Mouse (Mus musculus) CH12.LX (cell line): ENCODE measurements around the gene Cdk14. TPM values are rescaled to one million over a fixed set of nuclear protein-coding genes. Genes with fewer than 3 reads are reported as not detected.

Experiments used
- DNase-seq: peaks from one replicate; pipeline ENCODE4 v3.0.0-alpha.2; 2013; ENCODE audit errors: extremely low read depth
- H3K27ac ChIP-seq: 2 replicates; pipeline ENCODE4 v1.5.1; 2012; ENCODE audit warnings: low read depth, mild to moderate bottlenecking, control low read depth, moderate library complexity; ENCODE audit not compliant: insufficient read depth
- H3K27me3 ChIP-seq: replicated peaks from 2 replicates; pipeline ENCODE3; 2012; ENCODE audit warnings: inconsistent platforms
- H3K36me3 ChIP-seq, 2 experiments: replicated peaks in 1 of 2; 2 replicates each; pipeline versions ENCODE3 to v1.6.1; 2012; ENCODE audit warnings: inconsistent platforms in 1 of 2, low read length in 1 of 2, mild to moderate bottlenecking in 1 of 2, mixed read lengths in 1 of 2, moderate library complexity in 1 of 2; ENCODE audit not compliant: control insufficient read depth in 1 of 2, insufficient read depth in 1 of 2
- H3K4me1 ChIP-seq, 2 experiments: 2 replicates each; pipeline ENCODE4 v1.6.1; 2012; ENCODE audit warnings: inconsistent platforms in 1 of 2, moderate library complexity in 1 of 2; ENCODE audit not compliant: insufficient read depth in 2 of 2, control insufficient read depth in 1 of 2
- H3K4me2 ChIP-seq: 2 replicates; pipeline ENCODE4 v1.6.1; 2012; ENCODE audit warnings: low read depth, mild to moderate bottlenecking, control low read depth; ENCODE audit not compliant: poor library complexity, insufficient read depth, severe bottlenecking
- H3K4me3 ChIP-seq, 3 experiments: fragments of 150-350 bp in 1 of 3; sonication (generic) in 1 of 3; replicated peaks in 1 of 3; 2 replicates each; pipeline versions ENCODE3 to v1.5.1; 2011 to 2012; ENCODE audit warnings: low read depth in 2 of 3, low read length in 2 of 3, mild to moderate bottlenecking in 2 of 3, moderate library complexity in 2 of 3, control low read depth in 1 of 3, improper control_type of control experiment in 1 of 3, inconsistent platforms in 1 of 3, mixed read lengths in 1 of 3; ENCODE audit not compliant: poor library complexity in 1 of 3
- H3K79me2 ChIP-seq: replicated peaks from 2 replicates; pipeline ENCODE4 v1.6.1; 2012; ENCODE audit warnings: mild to moderate bottlenecking, moderate library complexity; ENCODE audit not compliant: control insufficient read depth, poor library complexity, insufficient read depth, severe bottlenecking; ENCODE audit errors: extremely low read depth
- H3K9ac ChIP-seq: 2 replicates; pipeline ENCODE4 v1.6.1; 2012; ENCODE audit warnings: low read depth, mild to moderate bottlenecking, control low read depth, moderate library complexity; ENCODE audit not compliant: insufficient read depth
- H3K9me3 ChIP-seq: replicated peaks from 2 replicates; pipeline ENCODE3; 2012; ENCODE audit warnings: low read length, inconsistent platforms, mixed read lengths
- BHLHE40 ChIP-seq: IDR thresholded peaks from 2 replicates; pipeline ENCODE4 v1.6.1; 2011; ENCODE audit warnings: mild to moderate bottlenecking, low read depth, low read length, improper control_type of control experiment
- CHD1 ChIP-seq: IDR thresholded peaks from 2 replicates; pipeline ENCODE4 v1.6.1; 2012; ENCODE audit warnings: low read depth, low read length, improper control_type of control experiment, inconsistent platforms
- CTCF ChIP-seq, 2 experiments: IDR thresholded peaks in 1 of 2; conservative IDR thresholded peaks in 1 of 2; 2 replicates each; pipeline ENCODE4 v1.5.1; 2011 to 2012; ENCODE audit warnings: low read depth in 2 of 2, low read length in 2 of 2, improper control_type of control experiment in 1 of 2, inconsistent platforms in 1 of 2, mild to moderate bottlenecking in 1 of 2, moderate library complexity in 1 of 2
- ELF1 ChIP-seq: IDR thresholded peaks from 2 replicates; pipeline ENCODE4 v1.6.1; 2014; ENCODE audit warnings: low read depth, mild to moderate bottlenecking, inconsistent platforms, low read length, improper control_type of control experiment
- GABPA ChIP-seq: IDR thresholded peaks from 2 replicates; pipeline ENCODE4 v1.6.1; 2012; ENCODE audit warnings: low read depth, low read length, improper control_type of control experiment, inconsistent platforms; ENCODE audit not compliant: insufficient replicate concordance
- HCFC1 ChIP-seq: IDR thresholded peaks from 2 replicates; pipeline ENCODE4 v1.6.1; 2012; ENCODE audit warnings: low read depth, mild to moderate bottlenecking, inconsistent platforms, low read length, improper control_type of control experiment
- JUN ChIP-seq: IDR thresholded peaks from 2 replicates; pipeline ENCODE4 v1.6.1; 2011; ENCODE audit warnings: low read depth, mild to moderate bottlenecking, low read length, improper control_type of control experiment, moderate library complexity; ENCODE audit not compliant: insufficient read depth
- KAT2A ChIP-seq: IDR thresholded peaks from 2 replicates; pipeline ENCODE4 v1.6.1; 2012; ENCODE audit warnings: low read length, improper control_type of control experiment, inconsistent platforms; ENCODE audit not compliant: insufficient replicate concordance
- MAFK ChIP-seq: IDR thresholded peaks from 2 replicates; pipeline ENCODE4 v1.6.1; 2011; ENCODE audit warnings: low read length, improper control_type of control experiment; ENCODE audit not compliant: insufficient replicate concordance
- MXI1 ChIP-seq: IDR thresholded peaks from 2 replicates; pipeline ENCODE4 v1.6.1; 2011; ENCODE audit warnings: mild to moderate bottlenecking, low read depth, low read length, improper control_type of control experiment
- MYC ChIP-seq: IDR thresholded peaks from 2 replicates; pipeline ENCODE4 v1.6.1; 2011; ENCODE audit warnings: low read depth, mild to moderate bottlenecking, improper control_type of control experiment, low read length
- NELFE ChIP-seq: IDR thresholded peaks from 2 replicates; pipeline ENCODE4 v1.6.1; 2011; ENCODE audit warnings: low read depth, low read length, improper control_type of control experiment
- NRF1 ChIP-seq: IDR thresholded peaks from 2 replicates; pipeline ENCODE4 v1.6.1; 2014; ENCODE audit warnings: low read depth, mild to moderate bottlenecking, inconsistent platforms, low read length, improper control_type of control experiment, moderate library complexity
- POLR2AphosphoS2 ChIP-seq: IDR thresholded peaks from 2 replicates; pipeline ENCODE4 v1.6.1; 2011; ENCODE audit warnings: low read depth, low read length, improper control_type of control experiment
- RAD21 ChIP-seq: IDR thresholded peaks from 2 replicates; pipeline ENCODE4 v1.6.1; 2011; ENCODE audit warnings: low read depth, mild to moderate bottlenecking, low read length, improper control_type of control experiment, moderate library complexity
- RCOR1 ChIP-seq: conservative IDR thresholded peaks from 2 replicates; pipeline ENCODE4 v1.6.1; 2012; ENCODE audit warnings: low read depth, mild to moderate bottlenecking, inconsistent platforms, low read length, improper control_type of control experiment
- SIN3A ChIP-seq: IDR thresholded peaks from 2 replicates; pipeline ENCODE4 v1.6.1; 2012; ENCODE audit warnings: low read length, improper control_type of control experiment, inconsistent platforms
- SMC3 ChIP-seq: IDR thresholded peaks from 2 replicates; pipeline ENCODE4 v1.6.1; 2011; ENCODE audit warnings: low read depth, low read length, improper control_type of control experiment
- TBP ChIP-seq: conservative IDR thresholded peaks from 2 replicates; pipeline ENCODE4 v1.6.1; 2011; ENCODE audit warnings: low read depth, low read length, improper control_type of control experiment
- TCF12 ChIP-seq: IDR thresholded peaks from 2 replicates; pipeline ENCODE4 v1.6.1; 2014; ENCODE audit warnings: low read depth, mild to moderate bottlenecking, inconsistent platforms, low read length, improper control_type of control experiment
- USF2 ChIP-seq: conservative IDR thresholded peaks from 2 replicates; pipeline ENCODE4 v1.6.1; 2011; ENCODE audit warnings: low read depth, low read length, improper control_type of control experiment
- ZC3H11A ChIP-seq: IDR thresholded peaks from 2 replicates; pipeline ENCODE4 v1.6.1; 2012; ENCODE audit warnings: low read depth, mild to moderate bottlenecking, inconsistent platforms, low read length, improper control_type of control experiment
- ZKSCAN1 ChIP-seq: IDR thresholded peaks from 2 replicates; pipeline ENCODE4 v1.6.1; 2012; ENCODE audit warnings: low read depth, inconsistent platforms, low read length, improper control_type of control experiment, borderline replicate concordance
- ZMIZ1 ChIP-seq: IDR thresholded peaks from 2 replicates; pipeline ENCODE4 v1.6.1; 2012; ENCODE audit warnings: low read depth, mild to moderate bottlenecking, inconsistent platforms, low read length, improper control_type of control experiment
- dilution Hi-C: fragments of 300-500 bp; cut with MboI; formaldehyde crosslinking; loops from 2 replicates; pipeline ENCODE4 v1.14.3; 2020; ENCODE audit warnings: low sequenced_read_pairs; ENCODE audit not compliant: extremely low pct_unique_long_range_greater_than_20kb, extremely low pct_ligation_motif_present
- in situ Hi-C: fragments of 300-500 bp; cut with MboI; formaldehyde crosslinking; loops from 3 replicates; pipeline ENCODE4 v1.14.3; 2019; ENCODE audit warnings: low sequenced_read_pairs, low pct_ligation_motif_present, low pct_unique_long_range_greater_than_20kb, mixed read lengths
- polyA plus RNA-seq: library from polyadenylated mRNA; unstranded; fragments of >175 nt; gene quantifications from 2 replicates; pipeline ENCODE4 v1.2.1, GENCODE M21; 2012; ENCODE audit warnings: low read depth; ENCODE audit not compliant: insufficient read length
- total RNA-seq, 2 experiments: library from RNA; depleted of rRNA; stranded (reverse); fragments of 300-350 nt in 1 of 2; fragments of >200 nt in 1 of 2; gene quantifications; 2 replicates each; pipeline ENCODE4 v1.2.3; 2012 to 2014

Gene Cdk14
- total and polyA plus RNA-seq, 3 experiments = 3.7 to 12.0 (median 8.9) TPM

- Histone ChIP-seq H3K27me3 (no peaks in the 10 kb centered on the region), H3K9ac (no peak overlapping the region), H3K9me3 (no peaks in the 10 kb centered on the region), H3K36me3 (peaks cover 0 to 2% of the 10 kb centered on the region in 2 experiments), H3K4me2 (no peak overlapping the region), H3K4me1 (peaks cover 6 to 10% of the 10 kb centered on the region in 2 experiments), H3K27ac (no peak overlapping the region), H3K4me3 (no peak overlapping the region), H3K79me2 (no peaks in the 10 kb centered on the region)
- dilution Hi-C loops = no loop called here
- TF ChIP-seq TCF12 (no peak), MXI1 (no peak), JUN (no peak), ZMIZ1 (no peak), CTCF (conservative IDR thresholded peaks at IDR 0.05 in 1 of 2, IDR thresholded peaks at IDR 0.05 in 1 of 2; ENCODE audit: low read depth in 2 of 2, low read length in 2 of 2) (no peak), SMC3 (no peak), BHLHE40 (no peak), GABPA (no peak), ELF1 (no peak), KAT2A (no peak), NRF1 (no peak)
- no peak for DNase-seq
- in situ Hi-C loops = loop anchor here (10.0 kb wide), 1 partner anchor 301 kb away; no protein-coding TSS in a partner anchor
Measured at GRCm38 (mm10) chr5:5265401-5265841, 154.7 kb downstream of the Cdk14 start.

- H3K36me3 ChIP-seq = peaks cover 0 to 2% of the 10 kb centered on the region in 2 experiments
- H3K79me2 ChIP-seq = no peaks in the 10 kb centered on the region
- no peaks in the 10 kb centered on the region for H3K9me3 ChIP-seq
- in situ Hi-C loops (loop anchor here (10.0 kb wide), 1 partner anchor 300 kb away; no protein-coding TSS in a partner anchor), dilution Hi-C loops (no loop called here)
- H3K9ac ChIP-seq = no peak overlapping the region
- no peak overlapping the region for H3K4me3 ChIP-seq
- DNase-seq = no peak
- no peak overlapping the region for H3K4me2 ChIP-seq
- no peak overlapping the region for H3K27ac ChIP-seq
- TF ChIP-seq HCFC1 (no peak), SIN3A (no peak), TCF12 (no peak), MAFK (no peak), NELFE (no peak), USF2 (no peak), ZKSCAN1 (no peak), POLR2AphosphoS2 (no peak), RAD21 (no peak), ELF1 (no peak), NRF1 (no peak), TBP (no peak), ZC3H11A (no peak), KAT2A (no peak), MYC (no peak), ZMIZ1 (no peak), CHD1 (no peak), RCOR1 (no peak), SMC3 (no peak)
- no peaks in the 10 kb centered on the region for H3K27me3 ChIP-seq
- peaks cover 6 to 10% of the 10 kb centered on the region in 2 experiments for H3K4me1 ChIP-seq
Measured at GRCm38 (mm10) chr5:5264712-5265111, 155.4 kb downstream of the Cdk14 start.
